Mouse (Mus musculus): ENCODE results near the gene Aven. TPM values are rescaled to one million over a fixed set of nuclear protein-coding genes. Genes with fewer than 3 reads are reported as not detected.

The Aven gene
- polyA plus RNA-seq, 1 experiment from 2014 or later: 13.3 TPM

DNA sequence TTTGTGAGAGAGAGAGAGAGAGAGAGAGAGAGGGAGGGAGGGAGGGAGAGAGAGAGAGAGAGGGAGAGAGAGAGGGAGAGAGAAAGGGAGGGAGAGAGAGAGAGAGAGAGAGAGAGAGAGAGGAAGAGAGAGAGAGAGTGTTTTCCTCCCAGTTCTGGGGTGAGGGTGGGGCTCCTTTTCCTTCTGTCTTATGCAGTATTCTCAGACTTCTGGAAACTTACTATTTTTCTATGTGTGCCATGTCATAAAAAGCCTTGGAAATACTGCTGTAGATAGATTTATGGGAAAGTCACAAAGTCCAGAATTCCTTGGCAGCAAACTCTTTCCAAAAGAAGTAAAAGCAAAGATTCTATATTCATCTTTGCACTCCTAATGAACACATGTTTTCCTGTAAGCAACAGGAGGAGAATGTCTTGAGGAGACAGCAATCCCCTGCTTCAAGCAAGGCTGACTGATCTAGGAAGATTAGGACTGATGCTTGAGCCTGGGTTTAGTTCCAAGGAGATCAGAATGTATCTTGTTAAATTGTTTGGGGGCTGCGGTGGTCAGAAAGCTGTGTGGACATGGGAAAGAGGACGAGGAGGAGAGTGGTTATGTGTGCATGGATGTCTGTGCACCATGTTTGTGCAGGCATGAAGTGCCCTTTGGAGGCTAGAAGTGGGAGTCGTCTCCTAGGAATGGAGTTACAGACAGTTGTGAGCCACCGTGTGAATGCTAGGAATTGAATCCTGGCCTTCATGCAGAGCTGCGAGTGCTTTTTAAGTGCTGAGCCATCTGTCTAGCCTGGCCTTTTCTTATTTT is 10.0 kb upstream of the Aven start:
- no peak for DNase-seq (ENCODE audit: low read depth, low spot score)
- no peak for ATAC-seq
- POLR2A ChIA-PET: no interaction called here

DNA sequence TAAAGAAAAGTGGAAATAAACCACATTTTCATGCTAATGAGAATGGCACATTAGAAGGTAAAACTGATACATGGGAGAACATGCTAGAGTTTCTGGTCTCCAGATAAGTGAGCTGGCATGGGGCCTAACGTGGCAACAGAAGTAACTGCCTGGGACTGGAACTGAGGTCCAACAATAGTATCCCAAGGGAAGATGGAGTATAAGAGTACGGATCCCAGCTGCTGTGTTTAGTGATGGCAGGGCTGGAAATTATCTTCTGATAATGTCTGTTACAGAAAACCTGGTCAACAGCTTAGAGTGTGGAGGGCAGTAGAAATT is 9.5 kb upstream of the Aven start:
- no peak for TF ChIP-seq CTCF (IDR thresholded peaks at IDR 0.05)
- H3K27me3 ChIP-seq: no peaks in the 10 kb centered on the region
- ATAC-seq (no peak), DNase-seq (ENCODE audit: low read depth, low spot score) (no peak)
- ChIA-PET CTCF (interaction anchor here (0.7 kb wide), 1 partner anchor 286 kb away, joined by 3 read pairs; no protein-coding TSS in a partner anchor), POLR2A (no interaction called here)
- in situ Hi-C loops (cut with MboI; ENCODE audit: low pct_unique_long_range_greater_than_20kb): loop anchor here (5.0 to 25.0 kb wide), 3 partner anchors 106 to 1496 kb away; partner anchors contain the start of genes Gm21985, Katnbl1 and Slc12a6

More for the DNA sequence above, 10.0 kb upstream of the Aven start:
- no peaks in the 10 kb centered on the region for H3K27me3 ChIP-seq
- TF ChIP-seq CTCF (IDR thresholded peaks at IDR 0.05): no peak
- CTCF ChIA-PET: interaction anchor here (0.7 kb wide), 1 partner anchor 285 kb away, joined by 3 read pairs; no protein-coding TSS in a partner anchor
- in situ Hi-C loops (cut with MboI; ENCODE audit: low pct_unique_long_range_greater_than_20kb): loop anchor here (5.0 to 25.0 kb wide), 3 partner anchors 105 to 1495 kb away; partner anchors contain the start of genes Gm21985, Katnbl1 and Slc12a6

DNA sequence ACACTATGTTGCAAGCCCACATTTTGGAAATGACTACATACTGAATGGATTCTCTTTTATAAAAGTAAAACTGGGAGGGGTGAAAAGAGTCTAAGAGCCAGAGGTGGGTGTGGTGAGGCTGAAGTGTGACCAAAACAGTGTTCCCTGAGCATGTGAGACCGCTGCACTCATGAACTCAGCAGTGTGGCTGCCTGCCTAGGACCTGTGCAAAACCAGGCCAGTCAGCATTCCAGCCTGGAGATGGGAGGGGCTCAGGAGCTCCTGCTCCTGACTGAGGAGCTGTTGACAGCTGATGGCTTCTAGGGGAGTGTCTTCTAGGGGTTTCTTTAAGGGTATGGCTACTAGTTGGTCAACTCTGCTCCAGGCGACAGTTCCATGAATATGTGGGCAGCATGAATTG is 7.9 kb upstream of the Aven start:
- ChIA-PET POLR2A (no interaction called here), CTCF (interaction anchor here (0.9 kb wide), 1 partner anchor 106 kb away, joined by 3 read pairs; the partner anchor contains the start of gene Katnbl1)
- DNase-seq (ENCODE audit: low read depth, low spot score) (no peak), ATAC-seq (no peak)
- in situ Hi-C loops (cut with MboI; ENCODE audit: low pct_unique_long_range_greater_than_20kb): loop anchor here (5.0 to 25.0 kb wide), 3 partner anchors 108 to 1498 kb away; partner anchors contain the start of genes Gm21985, Katnbl1 and Slc12a6
- no peaks in the 10 kb centered on the region for H3K27me3 ChIP-seq
- no peak for TF ChIP-seq CTCF (IDR thresholded peaks at IDR 0.05)

DNA sequence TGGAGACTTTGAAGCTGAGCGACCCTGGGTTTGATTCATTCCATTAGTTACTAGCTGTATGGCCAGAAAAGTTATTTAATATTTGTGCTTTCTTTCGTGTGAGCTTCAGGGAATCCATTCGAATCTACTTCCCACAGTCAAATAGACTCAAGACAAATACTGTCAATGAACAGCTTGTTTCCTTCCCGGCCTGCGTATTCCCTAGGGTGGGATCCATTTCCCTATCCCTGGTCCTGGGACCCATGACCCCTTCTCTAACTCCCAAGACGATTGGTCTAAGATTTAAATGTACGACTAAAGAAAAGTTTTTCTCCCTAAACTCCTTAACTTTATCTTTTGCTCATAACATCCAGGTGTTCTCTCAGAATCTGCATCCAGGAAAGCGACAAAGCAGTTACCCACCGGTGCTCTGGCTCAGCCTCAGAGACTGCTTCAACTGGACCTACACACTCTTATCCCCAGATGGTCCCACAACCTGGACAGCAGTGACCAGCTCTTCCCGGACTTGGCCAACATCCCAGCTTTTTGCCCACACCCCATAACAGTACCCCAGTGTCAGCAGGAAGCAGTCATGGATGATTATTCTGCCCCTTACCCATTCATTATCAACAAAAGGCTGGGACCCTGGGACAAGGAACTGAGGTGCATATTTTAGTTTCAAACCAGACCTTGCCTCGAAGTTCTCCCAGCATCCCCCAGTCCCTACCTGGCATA is 2.1 kb upstream of the Aven start:
- no peak for ATAC-seq
- in situ Hi-C loops (cut with MboI; ENCODE audit: low pct_unique_long_range_greater_than_20kb): loop anchor here (25.0 kb wide), 1 partner anchor 1503 kb away; no protein-coding TSS in a partner anchor
- TF ChIP-seq CTCF (IDR thresholded peaks at IDR 0.05): no peak
- ChIA-PET POLR2A (interaction anchor here (0.6 to 0.7 kb wide), 2 partner anchors 41 to 94 kb away, joined by 3 to 4 read pairs; no protein-coding TSS in a partner anchor), CTCF (interaction anchor here (1.2 kb wide), 1 partner anchor 227 kb away, joined by 3 read pairs; no protein-coding TSS in a partner anchor)
- H3K27me3 ChIP-seq: no peaks in the 10 kb centered on the region
- DNase-seq (ENCODE audit: low read depth, low spot score): no peak

DNA sequence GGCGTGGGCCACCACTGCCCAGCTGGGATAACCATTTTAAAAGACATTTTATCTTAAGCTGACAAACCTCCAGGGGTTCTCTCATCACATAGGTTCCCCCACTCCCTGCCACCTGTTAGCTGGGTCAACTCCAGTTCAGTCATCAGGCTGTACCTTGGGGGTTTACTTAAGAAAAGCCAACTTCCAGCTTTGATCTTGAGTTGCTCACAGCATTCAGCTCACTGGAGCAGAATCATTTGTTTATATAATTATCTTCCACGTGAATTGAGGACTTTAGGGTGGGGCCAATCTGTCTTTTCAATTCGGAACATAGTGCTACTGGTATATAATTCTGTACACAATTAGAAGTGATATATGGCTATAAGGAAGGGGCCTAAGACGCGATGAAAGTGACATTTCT is 1.1 kb upstream of the Aven start:
- POLR2A ChIA-PET: interaction anchor here (0.7 to 1.3 kb wide), 2 partner anchors 42 to 112 kb away, joined by 3 to 4 read pairs; no protein-coding TSS in a partner anchor
- TF ChIP-seq CTCF (IDR thresholded peaks at IDR 0.05): no peak
- H3K27me3 ChIP-seq: no peaks in the 10 kb centered on the region
- DNase-seq (ENCODE audit: low read depth, low spot score) (no peak), ATAC-seq (no peak)
- in situ Hi-C loops (cut with MboI; ENCODE audit: low pct_unique_long_range_greater_than_20kb): loop anchor here (25.0 kb wide), 1 partner anchor 1504 kb away; no protein-coding TSS in a partner anchor
- CTCF ChIA-PET: no interaction called here

DNA sequence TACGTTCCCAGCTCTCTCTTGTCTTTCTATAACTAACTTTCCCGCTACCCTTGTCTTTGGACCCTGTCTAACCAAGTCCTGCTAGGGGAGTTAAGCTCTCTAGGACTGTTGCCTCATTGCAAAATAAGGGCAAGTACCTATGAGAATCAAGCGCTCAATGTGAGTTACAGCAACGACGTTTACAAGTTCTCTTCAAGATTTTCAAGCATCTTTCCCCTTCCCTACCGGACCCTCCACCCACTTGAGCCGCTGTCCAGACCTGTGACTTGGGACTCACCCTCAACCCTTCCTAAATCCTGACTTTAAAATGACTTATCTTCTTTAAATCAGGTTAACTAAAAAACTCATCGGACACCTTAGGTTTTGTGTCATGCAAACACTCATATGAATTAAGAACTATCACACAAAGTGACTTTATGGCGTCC is 321 bp upstream of the Aven start:
- DNase-seq (ENCODE audit: low read depth, low spot score): peak; percentile 4
- no peaks in the 10 kb centered on the region for H3K27me3 ChIP-seq
- CTCF ChIA-PET: no interaction called here
- TF ChIP-seq CTCF (IDR thresholded peaks at IDR 0.05): no peak
- POLR2A ChIA-PET: interaction anchor here (1.3 kb wide), 1 partner anchor 112 kb away, joined by 3 read pairs; no protein-coding TSS in a partner anchor
- ATAC-seq: peak; percentile 20
- in situ Hi-C loops (cut with MboI; ENCODE audit: low pct_unique_long_range_greater_than_20kb): loop anchor here (25.0 kb wide), 1 partner anchor 1505 kb away; no protein-coding TSS in a partner anchor

DNA sequence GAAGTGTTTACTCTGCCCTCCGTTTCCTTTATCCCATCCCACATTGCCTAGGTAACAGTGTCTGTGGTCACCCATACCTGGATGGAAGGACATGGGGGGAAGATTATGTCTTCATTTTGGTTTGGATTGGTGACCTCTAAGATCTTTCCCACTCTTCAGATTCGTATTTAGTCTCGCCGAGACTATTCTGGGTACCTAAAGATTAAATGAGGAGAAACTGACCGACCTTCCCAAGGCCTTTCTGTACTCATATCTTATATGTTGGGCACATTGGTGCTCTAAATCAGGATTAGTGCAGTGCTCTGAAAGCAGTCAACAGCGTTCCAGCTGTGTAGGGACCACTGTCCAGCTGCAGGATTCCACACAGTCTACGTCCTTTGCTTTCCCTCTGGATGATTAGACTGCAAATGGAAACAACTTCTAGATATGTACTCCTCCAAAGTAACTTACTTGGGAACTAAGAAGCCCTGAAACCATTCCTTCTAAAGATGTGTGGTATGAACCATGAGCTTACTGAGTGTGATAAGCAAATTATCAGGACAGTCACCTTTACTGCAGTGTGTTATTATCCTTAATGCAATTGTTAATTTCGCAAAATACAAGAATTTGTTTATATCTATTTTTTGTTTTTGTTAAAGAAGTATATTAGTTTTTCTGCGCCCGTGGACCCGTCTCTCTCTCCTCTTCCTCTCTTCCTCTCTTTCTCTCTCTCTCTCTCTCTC is 936 bp downstream of the Aven start:
- POLR2A ChIA-PET: no interaction called here
- in situ Hi-C loops (cut with MboI; ENCODE audit: low pct_unique_long_range_greater_than_20kb): loop anchor here (25.0 kb wide), 1 partner anchor 1506 kb away; no protein-coding TSS in a partner anchor
- CTCF ChIA-PET: interaction anchor here (0.8 kb wide), 1 partner anchor 24 kb away, joined by 3 read pairs; no protein-coding TSS in a partner anchor
- ATAC-seq: peak; percentile 24
- no peak for TF ChIP-seq CTCF (IDR thresholded peaks at IDR 0.05)
- no peaks in the 10 kb centered on the region for H3K27me3 ChIP-seq
- DNase-seq (ENCODE audit: low read depth, low spot score): no peak

DNA sequence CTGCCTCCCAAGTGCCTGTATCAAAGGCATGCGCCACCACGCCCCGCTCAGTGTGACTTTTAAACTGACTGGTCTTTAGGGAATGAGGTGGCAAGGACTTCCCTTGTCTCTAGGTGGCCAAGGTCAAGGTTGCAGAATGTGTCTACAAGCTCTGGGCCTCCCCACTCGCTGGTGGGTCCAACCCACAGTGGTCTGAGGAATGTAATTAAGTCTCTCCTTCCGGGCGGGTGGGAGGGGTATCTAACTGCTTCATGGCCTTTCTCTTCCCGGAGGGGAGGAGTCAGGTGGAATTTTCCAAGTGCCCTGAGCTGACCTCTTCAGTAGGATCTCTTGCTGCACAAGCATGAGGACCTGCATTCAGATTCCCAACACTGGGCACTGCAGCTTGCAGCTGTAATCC is 5.1 kb downstream of the Aven start:
- H3K27me3 ChIP-seq: no peaks in the 10 kb centered on the region
- ATAC-seq: no peak
- no peak for TF ChIP-seq CTCF (IDR thresholded peaks at IDR 0.05)
- ChIA-PET POLR2A (no interaction called here), CTCF (no interaction called here)
- no peak for DNase-seq (ENCODE audit: low read depth, low spot score)
- in situ Hi-C loops (cut with MboI; ENCODE audit: low pct_unique_long_range_greater_than_20kb): loop anchor here (25.0 kb wide), 1 partner anchor 1511 kb away; no protein-coding TSS in a partner anchor

DNA sequence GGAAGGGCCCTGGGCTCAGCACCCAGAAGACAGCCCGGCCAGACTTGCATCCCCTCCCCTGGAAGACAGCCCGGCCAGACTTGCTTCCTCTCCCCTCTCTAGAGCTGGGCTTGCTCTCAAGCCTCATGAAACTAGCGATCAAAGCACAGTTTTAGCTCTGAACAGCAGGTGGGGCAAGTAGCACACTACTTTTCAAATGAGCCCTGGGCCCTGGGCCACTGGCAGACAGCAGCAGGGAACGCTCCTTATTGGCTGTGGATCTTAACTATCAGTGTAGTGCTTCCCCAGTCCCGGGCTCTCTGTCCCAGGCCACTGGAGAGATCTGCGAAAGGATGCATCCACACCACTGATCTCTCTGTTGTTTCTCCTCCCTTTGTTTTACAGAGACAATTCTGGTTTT is 8.4 kb downstream of the Aven start:
- H3K27me3 ChIP-seq: no peaks in the 10 kb centered on the region
- DNase-seq (ENCODE audit: low read depth, low spot score) (peak; percentile 15), ATAC-seq (peak; percentile 99)
- peak; percentile 68 for TF ChIP-seq CTCF (IDR thresholded peaks at IDR 0.05)
- CTCF ChIA-PET: interaction anchor here (0.9 kb wide), 2 partner anchors 113 to 209 kb away, joined by 3 read pairs; no protein-coding TSS in a partner anchor
- in situ Hi-C loops (cut with MboI; ENCODE audit: low pct_unique_long_range_greater_than_20kb): loop anchor here (5.0 to 25.0 kb wide), 2 partner anchors 266 to 936 kb away; no protein-coding TSS in a partner anchor
- POLR2A ChIA-PET: no interaction called here

Measured in Patski (cell line).